Mouse (Mus musculus) kidney, postnatal 36 days (tissue): Measurements from ENCODE around the gene Dmpk.

Source experiments
- DNase-seq, 2 experiments: peaks; one replicate each; pipeline ENCODE4 v3.0.0; 2021 to 2022; ENCODE audit warnings: mixed read lengths in 2 of 2

Gene Dmpk

GRCm38 (mm10) chr7:19097217-19097616 lies 13.6 kb downstream of the Dmpk start:
- DNase-seq: no peak

- DNase-seq: no peak
These were observed 14.2 kb downstream of the Dmpk start for GRCm38 (mm10) chr7:19097863-19098262.

- no peak for DNase-seq
These were observed 15.2 kb downstream of the Dmpk start for GRCm38 (mm10) chr7:19098811-19099210.

GRCm38 (mm10) chr7:19100290-19100689 lies 16.6 kb downstream of the Dmpk start:
- no peak for DNase-seq

- DNase-seq: no peak
These were observed 20.1 kb downstream of the Dmpk start for GRCm38 (mm10) chr7:19103741-19104140.

- no peak for DNase-seq
These were observed 20.8 kb downstream of the Dmpk start for GRCm38 (mm10) chr7:19104486-19104885.

DNA sequence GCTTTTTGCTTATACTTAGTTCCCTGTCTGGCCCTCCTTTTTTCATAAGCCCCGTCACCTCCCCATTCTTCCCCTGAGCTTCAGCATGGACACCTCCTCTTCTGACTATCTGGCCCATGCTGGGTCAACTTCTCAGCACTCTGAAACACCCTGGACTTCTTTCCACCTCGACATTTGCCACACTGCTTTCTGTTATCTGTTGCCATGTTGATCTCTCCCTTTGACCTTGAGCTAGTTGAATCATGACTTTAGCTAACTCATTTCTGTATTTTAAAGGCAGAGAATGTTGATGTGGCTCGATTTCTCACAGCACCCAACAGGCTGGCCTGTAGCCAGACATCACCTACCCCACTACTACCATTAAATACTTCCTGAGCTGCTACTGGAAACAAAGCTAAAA lies 23.8 kb downstream of the Dmpk start:
- DNase-seq: no peak

GRCm38 (mm10) chr7:19109565-19109964 lies 25.9 kb downstream of the Dmpk start:
- DNase-seq: no peak

DNA sequence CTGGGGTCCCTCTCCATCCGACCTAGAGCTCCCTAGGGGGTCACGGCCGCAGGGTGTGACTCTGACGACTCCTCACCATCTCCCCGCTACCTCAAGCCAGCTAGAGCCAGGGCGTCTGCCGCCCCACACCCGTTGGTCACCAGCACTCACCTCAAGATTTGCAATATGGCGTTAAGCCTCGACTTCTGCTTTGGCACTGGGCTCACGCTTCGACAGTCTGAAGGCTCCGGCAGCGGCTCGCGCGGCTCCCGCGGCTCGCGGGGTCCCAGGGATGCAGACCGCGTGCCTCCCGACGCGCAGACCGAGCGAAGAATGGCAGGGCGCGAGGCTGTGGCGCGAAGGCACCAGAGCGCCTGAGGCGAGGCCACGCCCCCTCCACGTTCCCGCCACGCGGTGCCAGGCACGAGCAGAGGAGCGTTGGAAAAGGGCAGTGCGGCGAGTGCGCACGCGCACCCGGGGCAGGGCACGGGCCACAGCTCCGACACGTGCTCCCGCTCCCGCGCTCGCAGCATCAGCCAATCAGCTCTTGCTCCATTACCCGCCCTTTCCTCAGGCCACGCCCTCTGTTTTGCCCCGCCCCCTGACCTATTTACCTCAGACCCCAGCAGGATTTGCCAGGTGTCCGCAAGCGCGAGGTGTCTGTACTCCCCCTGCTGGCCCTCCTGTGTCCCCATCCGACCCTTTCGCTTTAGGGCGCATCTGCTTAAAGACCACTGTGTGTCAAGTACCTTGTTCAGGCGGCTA lies 34.6 kb downstream of the Dmpk start, which contains the start of gene Gm4969:
TSS of gene Gm4969 (minus strand) at position 341 of the 744 bp plus-strand sequence.
- DNase-seq: peak; percentile 62 to 72

GRCm38 (mm10) chr7:19119083-19119482 lies 35.4 kb downstream of the Dmpk start:
- DNase-seq: no peak

DNA sequence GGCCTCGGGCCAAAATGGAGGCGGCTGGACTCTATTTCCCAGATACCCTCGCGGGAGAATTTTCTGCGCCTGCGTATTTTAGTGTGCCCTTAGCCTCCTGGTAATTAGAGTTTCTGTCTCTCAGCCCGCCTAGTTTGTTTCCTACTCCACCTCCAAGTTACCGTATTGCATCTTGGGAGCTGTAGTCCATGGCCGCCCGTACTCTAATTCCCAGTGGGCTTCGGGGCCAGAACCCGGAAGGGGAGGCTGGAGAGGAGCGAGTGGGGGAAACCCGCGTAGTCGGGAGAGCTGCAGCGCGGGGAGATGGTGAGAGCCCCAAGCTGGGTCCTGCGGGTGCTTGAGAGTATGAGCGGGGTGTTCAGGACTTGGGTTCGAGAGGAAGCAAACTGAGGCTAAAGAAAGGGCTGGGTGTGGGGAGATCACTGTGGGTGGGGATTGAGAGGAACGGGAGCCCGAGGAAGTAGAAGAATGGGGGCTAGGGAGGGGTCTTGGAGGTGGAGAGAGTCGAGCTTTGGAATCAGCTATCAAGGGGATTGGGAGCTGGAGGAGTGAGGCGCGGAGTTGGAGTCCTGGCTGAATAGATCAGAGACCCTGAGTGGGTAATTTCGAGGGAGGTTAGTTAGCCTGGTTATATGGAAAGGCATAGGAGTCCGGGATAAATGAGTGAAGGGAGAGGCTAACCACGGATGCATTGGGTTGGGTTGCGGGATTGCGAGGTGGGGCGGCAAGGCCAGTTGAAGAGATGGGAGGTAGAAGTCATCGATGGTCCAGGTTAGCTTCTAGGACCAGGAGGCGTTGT lies 36.2 kb downstream of the Dmpk start, which contains the start of gene Fbxo46:
TSS of gene Fbxo46 (plus strand) at position 229 of the 799 bp plus-strand sequence.
- DNase-seq: peak; percentile 93 to 97

- DNase-seq: peak; percentile 69 to 85
These were observed 38.0 kb downstream of the Dmpk start for GRCm38 (mm10) chr7:19121686-19122085.

DNA sequence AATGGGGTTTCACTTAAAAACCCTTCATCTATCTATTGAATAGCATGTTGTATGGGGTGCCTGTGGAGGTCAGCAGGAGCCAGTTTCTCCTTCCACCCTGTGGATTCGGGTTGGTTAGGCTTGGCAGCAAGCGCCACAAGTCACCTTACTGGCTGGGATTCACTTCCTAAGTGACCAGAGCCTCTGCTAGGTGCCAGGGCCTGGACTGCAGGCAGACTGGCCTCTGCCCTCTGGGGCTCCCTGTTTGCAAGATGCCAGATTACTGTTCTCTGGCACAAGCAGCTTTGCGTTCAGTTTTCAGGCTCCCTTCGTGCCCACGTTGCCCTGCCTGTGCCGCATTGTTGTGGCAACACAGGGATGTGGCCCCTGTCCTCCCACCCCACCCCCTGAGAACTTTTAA lies 41.1 kb downstream of the Dmpk start:
- peak; percentile 32 to 65 for DNase-seq

DNA sequence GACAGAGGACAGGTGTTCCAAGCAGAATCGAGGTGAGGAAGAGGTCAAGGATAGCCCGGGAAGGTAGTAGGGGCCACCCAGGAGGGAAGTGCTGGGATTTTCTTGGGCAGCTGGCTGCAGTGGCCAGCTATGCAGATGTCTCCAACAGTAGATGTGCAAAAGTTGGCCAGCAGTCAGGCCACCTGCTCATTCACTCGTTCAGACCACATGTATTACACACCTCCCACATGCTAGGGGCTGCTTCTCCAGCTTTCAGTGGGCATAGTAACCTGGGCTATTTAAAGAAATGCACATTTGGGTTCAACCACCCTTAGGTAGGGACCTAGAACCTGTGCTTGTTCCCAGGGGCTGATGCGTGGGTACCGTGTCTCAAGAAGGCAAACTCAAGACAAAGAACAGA lies 44.1 kb downstream of the Dmpk start:
- no peak for DNase-seq

DNA sequence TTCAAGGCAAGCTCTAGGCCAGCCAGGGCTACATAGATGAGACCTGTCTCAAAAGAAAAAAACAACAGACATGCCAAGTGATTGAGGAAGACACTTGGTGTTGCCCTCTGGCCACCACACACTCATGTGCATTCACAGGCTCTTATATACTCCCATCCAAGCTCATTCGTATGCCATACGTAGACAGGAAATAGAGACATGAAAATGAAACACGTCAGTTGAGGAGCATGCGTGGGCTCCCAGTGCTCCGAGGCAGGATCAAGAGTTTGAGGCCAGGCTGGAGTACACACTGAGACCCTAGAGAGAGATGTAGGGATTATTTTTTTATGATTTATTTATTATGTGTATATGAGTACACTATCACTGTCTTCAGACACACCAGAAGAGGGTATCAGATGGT lies 45.7 kb downstream of the Dmpk start:
- DNase-seq: no peak

- DNase-seq: no peak
These were observed 47.0 kb downstream of the Dmpk start for GRCm38 (mm10) chr7:19130657-19131056.

DNA sequence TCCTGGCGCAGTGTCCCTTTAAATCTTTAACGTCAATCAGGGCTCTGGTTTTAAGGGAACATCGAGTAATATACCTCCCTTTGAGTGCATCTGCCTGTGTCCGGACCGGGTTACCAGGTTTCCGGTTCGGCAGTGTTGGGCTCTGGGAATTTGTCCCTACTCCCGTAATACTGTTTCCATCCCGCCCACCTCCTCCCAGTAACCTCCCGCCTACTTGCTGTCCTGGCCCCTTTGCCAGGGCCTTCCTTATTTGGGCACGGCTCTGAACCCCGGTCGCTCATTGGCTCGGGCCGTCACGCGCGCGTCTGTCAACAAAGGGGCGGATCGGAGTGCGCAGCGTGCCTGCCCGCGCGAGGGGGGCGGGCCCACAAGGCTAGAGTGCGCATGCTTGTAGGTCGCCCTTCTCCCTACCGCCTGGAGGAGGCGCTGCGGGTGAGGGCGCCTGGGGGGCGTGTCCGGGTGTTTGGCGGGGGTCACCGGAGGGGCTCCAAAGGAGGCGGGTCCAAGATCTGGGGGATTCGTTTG lies 47.7 kb downstream of the Dmpk start:
- DNase-seq: peak; percentile 98 to 99

DNA sequence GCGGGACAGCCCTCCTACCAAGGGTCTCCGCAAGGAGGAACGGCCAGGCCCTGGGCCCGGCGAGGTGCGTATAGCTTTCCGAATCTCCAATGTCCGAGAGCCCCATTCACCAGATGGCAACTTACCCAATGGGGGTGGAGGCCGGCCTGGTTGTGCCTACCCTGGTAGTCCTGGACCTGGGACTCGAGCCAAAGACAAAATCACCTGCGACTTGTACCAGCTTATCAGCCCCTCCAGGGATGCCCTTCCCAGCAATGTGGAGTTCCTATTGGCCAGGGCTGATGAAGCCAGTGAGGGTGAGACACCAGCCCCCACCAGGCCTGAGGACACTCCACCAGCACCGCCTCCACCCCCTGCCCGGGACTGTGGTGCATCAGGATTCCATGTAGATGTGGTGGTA lies 52.5 kb downstream of the Dmpk start:
- DNase-seq: no peak

GRCm38 (mm10) chr7:19136673-19137334 lies 53.2 kb downstream of the Dmpk start:
- DNase-seq: no peak

DNA sequence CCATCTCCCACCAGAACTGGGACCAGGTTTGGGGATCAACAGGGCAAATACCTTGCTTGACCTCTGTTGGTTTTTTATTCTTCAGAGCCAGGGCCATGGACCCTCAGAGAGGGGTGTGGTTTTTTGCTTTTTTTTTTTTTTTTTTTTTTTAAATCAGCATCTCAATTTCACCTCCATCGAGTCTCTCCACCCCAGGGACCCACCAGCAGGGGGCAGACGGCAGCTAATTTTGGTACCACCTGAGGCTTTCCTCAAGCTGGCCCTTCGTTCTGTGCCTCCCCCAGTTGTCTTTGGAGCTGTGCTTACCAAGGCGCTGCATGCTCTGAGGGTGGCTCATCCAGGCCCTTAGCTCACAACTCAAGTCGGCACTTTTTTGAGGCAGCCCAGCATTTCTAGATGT lies 53.7 kb downstream of the Dmpk start:
- DNase-seq: peak; percentile 49 to 83
